Mouse (Mus musculus): ENCODE measurements around the gene Zzef1.
A peak's percentile ranks its signal among the peaks of the same experiment; 100 is the strongest.
"Not testable (repeated sequence)": the region's sequence is repeated elsewhere in the genome, so short reads cannot be mapped to it uniquely, and the experiment has no call there.

The Zzef1 gene

DNA sequence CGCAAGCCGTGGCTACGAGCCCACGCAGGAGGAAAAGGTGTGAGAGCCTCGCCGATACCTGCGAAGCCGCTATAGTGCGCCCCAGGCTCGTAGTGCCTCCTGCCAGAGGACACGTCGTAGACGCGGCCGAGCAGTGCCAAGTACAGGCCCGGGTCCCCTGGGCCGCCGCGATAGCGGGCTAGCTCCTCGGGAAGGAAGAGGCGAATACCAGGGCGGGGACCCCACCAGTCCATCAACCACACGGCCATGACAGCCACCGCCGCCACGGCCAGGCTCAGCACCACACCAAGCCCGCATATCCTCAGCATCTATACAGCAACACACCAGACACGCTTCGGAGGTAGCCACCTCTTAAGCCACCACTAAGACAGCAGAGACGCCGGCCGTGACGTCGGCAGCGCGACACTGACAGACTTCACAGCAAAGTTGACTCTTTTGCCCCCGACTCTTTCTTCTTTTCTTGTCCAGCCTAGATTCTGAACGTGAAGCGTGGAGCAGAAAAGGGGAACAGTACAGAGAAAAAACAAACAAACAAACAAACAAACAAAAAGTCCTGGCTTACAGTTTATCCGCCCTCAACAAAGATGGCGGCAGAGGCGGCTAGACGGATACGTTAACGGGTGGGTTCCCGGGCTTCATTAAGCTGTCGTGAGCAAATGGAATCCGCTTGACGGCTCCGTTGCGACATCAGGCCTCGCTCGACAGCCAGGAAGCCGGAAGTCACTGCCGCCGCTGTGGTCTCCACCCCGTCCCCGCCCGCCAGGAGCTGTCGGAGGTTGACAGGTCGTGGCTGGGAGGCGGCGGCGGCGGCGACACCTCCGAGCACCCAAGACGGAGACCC is at the start of gene Zzef1, which contains the start of gene Cyb5d2:
Zzef1 (plus strand) TSS at position 772 of the 841 bp plus-strand sequence.
Cyb5d2 (minus strand) TSS at position 688 of the 841 bp plus-strand sequence.
- DNase-seq, result peak; percentile 96

DNA sequence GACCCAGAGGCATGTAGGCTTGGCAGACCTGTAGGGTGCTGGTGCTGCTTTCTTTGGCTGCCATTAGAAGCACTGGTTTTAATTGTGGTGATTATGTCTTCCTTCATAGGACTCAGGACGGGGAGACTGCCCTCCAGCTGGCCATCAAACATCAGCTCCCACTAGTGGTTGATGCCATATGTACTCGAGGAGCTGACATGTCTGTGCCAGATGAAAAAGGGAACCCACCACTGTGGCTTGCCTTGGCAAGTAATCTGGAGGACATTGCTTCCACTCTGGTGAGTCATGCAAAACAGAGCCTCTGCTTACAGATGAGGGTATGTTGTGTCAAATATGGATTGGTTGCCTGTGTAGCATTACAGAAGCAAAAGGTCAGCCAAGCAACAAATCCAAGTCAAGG is 44.1 kb upstream of the Zzef1 start:
- DNase-seq, result no peak

DNA sequence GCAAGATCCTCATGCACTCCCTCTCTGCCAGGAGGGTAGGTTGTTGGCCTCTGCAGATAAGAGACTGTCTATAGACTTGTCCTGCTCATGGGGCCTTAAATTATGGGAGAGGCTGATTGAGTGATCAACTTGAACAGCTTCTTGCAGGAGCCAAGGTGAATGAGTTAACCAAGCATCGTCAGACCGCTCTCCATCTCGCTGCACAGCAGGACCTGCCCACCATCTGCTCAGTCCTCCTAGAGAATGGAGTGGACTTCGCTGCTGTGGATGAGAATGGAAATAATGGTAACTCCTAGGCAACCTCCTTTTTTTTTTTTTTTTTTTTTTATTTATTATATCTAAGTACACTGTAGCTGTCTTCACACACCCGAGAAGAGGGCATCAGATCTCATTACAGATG is 37.7 kb upstream of the Zzef1 start:
- peak; percentile 25 for DNase-seq

DNA sequence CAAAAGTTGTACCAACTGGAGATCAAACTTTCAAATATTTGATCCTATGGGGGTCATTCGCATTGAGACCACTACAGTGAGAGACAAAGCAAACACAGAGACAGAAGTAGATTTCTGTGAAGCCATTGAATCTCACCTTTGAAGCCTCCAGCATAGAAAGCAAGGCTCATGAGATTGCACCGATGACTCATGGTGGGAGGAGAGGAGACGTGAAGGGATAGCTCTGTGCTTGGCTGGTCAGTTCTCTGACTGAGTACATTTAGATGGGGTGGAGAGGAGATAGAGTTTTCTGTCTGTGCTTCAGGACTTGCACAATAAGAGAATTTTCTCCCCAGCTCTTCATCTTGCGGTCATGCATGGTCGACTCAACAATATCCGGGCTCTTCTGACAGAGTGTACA is 36.4 kb upstream of the Zzef1 start:
- no peak for DNase-seq

DNA sequence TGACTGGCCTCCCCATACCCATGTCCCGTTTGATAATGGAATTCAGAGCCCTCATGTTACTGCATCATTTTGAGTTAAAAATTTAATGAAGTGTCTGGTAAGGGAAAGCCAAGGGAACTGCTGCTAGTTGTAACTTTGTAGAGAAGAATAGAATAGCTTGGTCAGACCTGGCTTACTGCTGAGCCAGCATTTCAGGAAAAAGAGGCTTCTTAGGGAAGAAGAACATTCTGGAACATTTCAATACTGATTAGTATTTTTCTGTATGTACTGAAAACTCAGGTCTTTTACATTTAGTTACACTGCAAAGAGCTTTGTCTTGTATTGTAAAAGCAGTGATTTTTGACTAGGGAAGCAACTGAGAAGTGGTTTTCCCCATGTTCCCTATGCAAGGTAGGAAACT is 35.2 kb upstream of the Zzef1 start:
- DNase-seq, result no peak

DNA sequence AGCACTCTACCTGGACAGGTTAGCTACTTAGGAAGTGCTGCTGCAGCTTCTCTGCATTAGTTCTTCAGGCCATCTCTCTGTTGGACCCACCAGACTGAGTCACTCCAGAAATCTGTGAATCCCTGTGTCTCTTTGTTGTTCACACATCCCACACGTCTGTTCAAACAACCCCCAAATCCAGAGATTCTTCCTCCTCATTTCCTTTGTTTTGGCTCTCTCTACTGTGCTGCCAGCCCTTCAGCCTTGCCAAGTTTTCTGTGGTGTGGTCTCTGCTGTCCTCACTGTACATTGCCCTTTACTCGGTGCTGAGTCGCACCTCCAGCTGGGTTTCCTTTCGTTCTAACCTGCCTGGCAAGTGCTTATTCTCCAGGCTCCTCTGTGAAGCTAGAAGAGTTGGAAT is 31.8 kb upstream of the Zzef1 start:
- DNase-seq, result no peak

DNA sequence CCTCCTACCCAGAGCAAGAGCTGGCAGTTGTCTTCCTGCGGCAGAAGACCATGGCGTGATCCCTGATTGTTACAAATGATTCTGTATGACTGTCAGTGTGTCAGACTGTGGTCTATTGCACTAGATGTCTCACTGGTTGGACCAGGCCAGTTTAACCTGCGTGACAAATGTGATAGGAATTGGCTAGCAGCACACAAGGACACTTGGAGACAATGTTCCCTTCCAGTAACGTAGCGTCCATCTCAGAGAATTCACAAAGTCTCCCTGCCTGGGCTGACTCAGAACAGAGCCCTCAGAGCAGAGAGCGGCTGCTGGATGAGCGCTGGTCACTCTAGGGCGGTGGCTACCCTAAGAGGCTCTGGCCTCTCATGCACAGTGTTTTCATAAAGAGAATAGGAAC is 28.3 kb upstream of the Zzef1 start:
- DNase-seq, result no peak

DNA sequence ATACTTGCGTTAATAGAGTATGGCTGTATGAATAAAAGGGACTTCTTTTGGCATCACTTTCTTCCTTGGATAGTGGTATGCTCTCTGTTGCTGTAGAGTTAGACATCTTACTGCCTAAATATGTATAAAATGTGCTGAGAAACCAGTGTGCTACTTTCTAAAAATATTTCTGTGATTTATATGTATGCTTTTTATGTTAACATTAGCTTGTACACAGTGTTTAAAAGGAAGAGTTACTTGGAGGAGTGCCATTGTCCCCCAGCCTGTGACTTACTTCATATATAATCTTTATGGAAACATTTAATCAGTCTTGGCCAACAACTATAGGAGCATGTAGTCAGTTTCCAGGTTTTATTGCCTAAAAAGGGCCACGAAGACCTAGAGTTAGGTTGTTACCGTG is 27.0 kb upstream of the Zzef1 start:
- DNase-seq, result no peak

DNA sequence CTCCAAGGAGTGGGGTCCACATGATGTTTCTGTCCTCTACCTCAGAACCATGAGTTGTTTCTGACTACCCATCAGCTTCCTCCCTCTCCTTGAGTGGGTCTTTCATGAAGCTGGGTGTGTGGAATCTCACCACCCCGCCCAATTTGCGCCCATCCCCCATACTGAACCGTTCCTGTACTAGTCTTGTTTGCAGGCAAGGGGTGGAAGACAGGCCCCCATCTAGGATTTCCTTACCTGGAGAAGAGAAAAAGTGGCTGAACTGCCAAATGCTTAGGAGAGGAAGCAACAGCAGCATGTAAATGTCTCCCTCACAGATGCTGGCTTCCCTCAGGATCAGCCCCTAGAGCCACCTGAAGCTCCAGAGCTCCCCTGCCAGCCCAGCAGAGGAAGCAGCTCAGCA is 25.7 kb upstream of the Zzef1 start:
- DNase-seq, result no peak

DNA sequence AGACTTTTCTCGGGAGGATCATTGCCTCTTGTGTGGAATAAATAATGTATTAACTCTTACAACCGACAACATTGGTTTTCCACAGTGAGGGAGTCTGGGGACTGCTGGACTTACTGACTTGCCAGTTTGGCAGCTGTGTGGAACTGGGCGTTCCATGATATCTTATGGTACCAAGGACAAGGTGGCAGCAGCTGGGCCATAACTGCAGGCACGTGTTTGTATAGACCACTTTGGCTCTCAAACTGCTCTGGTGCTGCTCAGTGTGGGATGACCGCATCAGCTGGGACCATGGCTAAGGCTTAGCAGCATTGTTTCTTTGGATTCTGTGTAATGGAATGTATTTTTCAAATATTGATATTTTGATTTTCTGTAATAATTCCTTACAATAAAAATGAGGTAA is 25.2 kb upstream of the Zzef1 start:
- DNase-seq, result no peak

DNA sequence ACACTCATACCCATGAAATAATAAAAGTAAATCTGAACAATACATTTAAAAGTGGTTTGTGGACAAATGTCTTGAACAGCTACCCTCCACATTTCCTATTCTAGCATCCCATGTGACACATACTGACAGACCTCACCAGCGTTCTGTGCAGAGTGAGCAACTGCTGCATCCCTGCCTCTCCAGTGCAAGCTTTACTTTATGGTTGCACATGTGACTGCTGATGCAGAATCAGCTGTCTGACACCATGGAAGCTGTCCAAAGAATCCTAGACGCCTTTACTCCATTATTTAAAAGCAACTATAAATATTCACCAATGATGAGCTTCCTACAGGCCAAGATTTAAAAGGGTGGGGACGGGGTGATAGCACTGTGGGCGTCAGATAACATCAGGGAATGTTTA is 24.6 kb upstream of the Zzef1 start:
- no peak for DNase-seq

DNA sequence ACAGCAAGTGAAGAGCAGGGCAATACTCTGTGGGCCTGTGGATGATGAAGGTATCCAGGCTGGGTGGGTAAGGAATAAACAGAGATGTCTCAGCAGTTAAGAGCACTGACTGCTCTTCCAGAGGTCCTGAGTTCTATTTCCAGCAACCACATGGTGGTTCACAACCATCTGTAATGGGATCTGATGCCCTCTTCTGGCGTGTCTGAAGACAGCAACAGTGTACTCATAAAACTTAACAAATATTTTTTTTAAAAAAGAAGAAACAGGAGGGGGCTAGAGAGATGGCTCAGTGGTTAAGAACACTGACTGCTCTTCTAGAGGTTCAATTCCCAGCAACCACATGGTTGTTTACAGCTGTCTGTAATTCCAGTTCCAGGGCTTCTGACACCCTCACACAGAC is 23.4 kb upstream of the Zzef1 start:
- not testable (repeated sequence) for DNase-seq

DNA sequence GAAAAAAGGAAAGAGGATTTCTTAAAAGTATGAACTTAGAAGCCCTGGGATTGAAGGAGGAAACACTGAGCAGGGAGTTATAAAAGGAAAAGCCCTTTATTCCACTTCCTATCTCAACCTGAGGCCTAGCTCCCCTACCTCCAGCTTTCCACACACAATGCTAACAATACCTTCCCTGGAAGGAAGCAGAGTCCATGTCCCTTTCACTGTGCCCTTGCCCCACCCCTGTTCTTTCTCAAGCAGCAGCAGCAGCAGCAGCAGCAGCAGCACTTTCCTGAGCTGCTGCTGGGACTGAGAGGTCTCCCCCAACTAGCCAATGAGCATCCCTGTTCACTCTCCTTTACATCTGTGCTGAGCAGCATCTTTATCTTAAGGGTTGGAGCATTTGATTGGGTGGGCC is 17.1 kb upstream of the Zzef1 start:
- no peak for DNase-seq

DNA sequence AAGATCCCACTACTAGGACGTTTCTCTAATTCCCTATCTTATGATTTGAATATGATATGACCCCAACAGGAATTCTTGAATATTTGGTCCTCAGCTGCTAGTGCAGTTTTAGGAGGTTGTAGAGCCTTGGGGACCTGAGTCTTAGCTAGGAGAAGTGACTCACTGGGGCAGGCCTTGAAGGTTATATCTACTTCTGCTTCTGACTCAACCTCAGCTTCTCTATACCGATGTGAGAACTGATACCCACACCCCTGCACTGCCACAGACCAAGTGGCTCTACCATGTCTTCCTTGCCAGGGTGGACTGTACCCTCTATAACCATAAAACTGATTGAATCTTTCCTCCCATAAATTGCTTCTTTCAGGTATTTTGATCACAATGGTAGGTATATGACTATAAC is 13.9 kb upstream of the Zzef1 start:
- DNase-seq, result no peak

DNA sequence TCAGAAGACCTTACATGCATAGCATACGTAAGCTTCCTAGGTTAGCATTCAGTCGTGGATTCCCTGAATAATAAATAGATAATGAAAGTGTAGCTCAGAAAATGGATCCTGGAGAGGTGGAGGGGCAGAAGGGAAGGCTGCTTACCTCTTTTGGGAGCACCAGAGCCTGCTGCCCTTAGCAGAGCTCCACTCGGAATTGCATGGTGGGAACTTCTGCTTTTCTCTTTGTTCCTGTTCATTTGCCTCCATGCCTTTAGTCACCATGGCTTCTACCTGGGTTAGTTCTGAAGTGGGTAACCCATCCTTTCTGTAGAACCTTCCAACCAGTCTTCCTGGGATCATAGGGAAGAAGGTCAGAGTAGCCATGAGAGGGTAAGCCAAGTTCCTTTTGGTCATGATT is 13.5 kb upstream of the Zzef1 start:
- no peak for DNase-seq

DNA sequence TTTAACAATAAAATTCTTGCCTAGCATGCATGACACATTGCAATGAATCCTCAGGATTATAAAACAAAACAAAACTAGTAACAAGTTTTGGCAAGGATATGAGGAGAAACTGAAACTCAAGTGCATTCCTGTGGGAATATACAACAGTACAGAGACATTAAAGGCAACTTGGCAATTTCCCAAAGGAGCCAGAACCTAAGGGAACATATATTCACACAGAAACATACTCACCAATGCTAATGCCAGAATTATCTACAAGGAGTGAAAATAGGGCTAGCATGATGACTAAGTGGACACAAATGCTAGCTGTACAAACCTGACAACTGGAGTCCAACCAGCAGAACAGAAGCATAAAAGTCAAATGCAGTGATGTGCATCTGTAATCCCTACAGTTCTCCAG is 4.0 kb upstream of the Zzef1 start:
- DNase-seq, result no peak

DNA sequence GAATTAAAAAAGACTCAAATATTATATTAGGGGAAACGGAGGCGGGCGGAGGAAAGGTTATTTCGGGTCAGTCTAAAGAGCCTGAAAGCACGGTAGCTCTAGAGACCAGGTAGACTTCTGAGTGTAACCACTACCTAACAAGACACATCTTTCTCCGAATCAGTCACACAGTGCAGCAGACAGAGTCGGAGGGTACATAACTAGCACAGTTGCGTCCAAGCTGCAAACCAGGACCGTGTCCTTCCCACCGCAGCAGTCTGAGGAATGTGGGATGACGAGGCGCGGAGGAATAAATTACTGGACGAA is 924 bp upstream of the Zzef1 start:
- no peak for DNase-seq

DNA sequence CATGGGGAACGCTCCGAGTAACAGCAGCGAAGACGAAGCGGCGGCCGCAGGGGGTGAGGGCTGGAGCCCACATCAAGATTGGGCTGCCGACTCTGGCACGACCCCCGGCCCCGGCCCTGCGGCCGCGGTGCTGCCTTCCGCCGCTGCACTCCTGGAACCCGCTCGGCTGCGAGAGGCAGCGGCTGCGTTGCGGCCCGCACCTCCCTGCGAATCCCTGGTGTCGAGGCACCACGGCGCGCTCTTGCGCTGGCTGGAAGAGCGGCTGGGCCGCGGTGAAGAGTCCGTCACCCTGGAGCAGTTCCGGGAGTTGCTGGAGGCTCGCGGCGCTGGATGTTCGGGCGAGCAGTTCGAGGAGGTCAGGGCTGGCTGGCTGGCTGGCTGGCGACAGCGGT is 266 bp downstream of the Zzef1 start:
- DNase-seq, result no peak

DNA sequence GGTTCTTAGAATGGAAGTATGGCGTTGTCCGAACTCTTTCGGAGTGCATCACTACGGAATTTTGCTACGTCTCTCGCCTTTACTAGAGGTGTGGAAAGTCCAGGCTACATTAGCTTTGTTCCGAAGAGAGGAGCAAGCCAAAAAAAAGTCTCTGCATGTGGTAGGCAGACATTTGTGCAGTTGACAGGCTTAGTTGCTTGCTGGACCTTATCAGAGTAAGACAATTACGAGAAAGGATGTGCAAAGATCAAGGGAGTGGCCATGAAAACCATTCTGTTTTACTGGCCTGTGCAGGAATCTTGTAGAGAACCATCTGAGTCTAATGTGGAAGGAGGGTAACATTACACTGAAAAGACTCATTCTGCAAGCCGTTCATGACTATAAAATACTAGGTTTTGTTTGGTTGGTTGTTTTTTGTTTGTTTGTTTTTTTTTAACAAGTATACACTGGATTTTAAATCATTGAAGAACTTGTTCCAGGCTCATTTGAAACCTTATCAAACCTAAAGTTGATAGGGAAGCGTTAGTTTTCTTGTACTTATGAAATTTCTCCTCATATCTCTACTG is 830 bp downstream of the Zzef1 start:
- no peak for DNase-seq

DNA sequence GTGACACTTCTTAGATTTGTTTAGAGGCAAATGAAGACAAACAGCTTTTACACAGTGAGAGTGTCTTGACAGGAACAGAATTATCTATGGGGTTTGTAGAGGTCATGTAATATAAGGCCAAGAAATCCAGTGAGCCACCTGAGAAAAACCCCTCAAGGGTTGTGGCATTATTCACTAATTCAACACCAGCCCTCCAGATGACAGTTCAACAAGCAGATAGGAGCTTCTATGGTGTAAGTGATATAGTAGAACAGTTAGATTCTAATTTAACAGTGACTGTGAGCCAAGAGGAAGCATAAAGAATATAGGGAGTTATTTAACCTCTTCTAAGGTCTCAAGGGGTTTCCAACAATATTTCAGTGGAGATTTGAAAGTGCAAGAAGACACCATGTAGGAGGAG is 2.1 kb downstream of the Zzef1 start:
- DNase-seq, result no peak

DNA sequence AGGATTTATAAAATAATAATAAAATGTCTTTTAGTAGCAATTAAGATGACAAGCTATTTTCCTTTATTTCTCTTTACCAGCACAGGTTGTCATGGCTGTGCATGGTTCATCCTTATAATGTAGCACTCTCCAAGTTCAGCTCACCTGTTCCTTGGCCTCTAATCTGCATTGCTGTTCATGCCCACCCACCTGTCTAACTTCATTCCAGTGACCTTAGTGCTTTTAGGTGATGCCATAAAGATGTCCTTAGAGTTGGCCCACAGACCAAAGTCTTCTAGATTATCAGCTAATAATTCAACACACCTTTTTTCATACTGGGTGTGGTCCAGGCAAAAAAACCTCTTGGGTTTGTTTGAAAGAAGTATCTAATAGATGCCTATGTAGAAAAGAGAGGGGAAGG is 5.2 kb downstream of the Zzef1 start:
- DNase-seq, result no peak

DNA sequence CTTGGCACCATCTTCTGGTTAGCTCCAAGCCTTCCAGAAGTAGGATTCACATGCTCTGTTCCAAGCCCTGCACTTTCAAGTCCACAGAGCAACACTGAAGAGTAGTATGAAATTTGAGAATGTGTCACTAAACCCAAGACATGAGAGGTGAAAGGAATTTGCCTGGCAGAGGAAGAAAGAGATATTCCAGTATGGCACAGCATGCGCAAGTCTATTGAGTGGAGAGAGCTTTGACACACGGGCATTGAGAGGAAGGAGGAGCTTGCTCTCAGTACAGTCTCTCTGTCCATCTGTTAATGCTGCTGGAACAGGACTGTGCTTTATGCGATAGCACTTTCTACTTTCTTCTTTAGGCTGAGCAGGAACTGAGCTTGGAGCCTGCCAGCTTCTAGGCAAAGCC is 7.0 kb downstream of the Zzef1 start:
- DNase-seq, result no peak

DNA sequence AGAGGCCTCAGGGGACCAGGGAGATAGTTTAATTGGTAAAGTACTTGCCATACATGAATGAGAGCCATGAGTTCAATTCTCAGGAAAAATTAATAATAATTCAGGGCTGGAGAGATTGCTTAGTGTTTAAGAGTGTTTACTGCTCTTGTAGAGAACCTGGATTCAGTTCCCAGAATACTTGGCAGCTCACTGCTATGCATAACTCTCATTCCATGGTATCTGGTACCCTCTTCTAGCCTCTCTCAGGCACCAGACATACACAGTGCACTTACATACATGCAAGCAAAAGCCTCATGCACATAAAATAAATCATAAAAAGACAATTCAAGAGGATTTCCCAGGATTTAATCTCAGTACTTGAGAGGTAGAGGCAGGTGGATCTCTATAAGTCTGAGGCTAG is 8.6 kb downstream of the Zzef1 start:
- DNase-seq, result no peak

DNA sequence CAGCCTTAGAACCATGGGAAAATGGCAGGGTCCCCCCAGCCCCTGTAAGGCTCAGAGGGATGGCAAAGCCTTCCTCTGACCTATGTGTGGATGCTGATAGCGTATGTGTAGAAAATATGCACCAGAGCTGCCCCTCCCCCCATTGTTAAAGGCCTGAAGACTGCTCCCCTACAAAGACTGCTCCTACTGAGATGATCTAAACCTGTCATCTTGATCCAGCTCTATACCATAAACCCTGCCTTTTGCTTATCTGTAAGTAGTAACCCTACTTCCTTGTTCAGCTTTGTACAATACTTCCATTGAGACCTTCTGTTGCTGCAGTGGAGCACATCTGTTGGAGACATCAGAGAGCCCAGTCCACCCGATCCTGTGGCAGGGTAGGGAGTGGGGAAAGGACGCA is 9.2 kb downstream of the Zzef1 start:
- no peak for DNase-seq

DNA sequence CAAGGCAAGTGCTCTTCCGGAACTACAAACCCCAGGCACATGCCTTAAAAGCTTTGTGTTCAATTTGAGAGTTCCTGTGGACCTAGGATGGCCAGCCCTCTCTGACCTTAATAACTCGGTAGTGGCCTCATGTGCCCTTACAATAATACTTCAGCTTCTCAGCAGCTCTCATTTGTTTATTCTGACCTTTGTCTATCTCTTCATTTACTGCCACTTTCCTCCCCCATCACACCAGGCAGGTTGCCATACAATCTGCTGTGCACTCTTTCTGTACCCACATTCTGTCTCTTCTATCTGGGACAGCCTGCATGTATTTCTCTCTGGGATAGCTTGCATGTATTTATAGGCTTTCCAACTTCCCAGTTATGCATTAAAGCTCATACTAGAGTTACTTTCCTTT is 10.5 kb downstream of the Zzef1 start:
- peak; percentile 35 for DNase-seq
